Mouse (Mus musculus): ENCODE measurements around the gene Gm3558.
"Not testable (repeated sequence)": the region's sequence is repeated elsewhere in the genome, so short reads cannot be mapped to it uniquely, and the experiment has no call there.

- not testable (repeated sequence) for TF ChIP-seq TAL1 (conservative IDR thresholded peaks at IDR 0.05; ENCODE audit: low read depth, low read length); CTCF (IDR thresholded peaks at IDR 0.05; ENCODE audit: low read depth, low read length); GATA1 (IDR thresholded peaks at IDR 0.05; ENCODE audit: borderline replicate concordance, low read length); POLR2AphosphoS5 (IDR thresholded peaks at IDR 0.05; ENCODE audit: insufficient replicate concordance, low read depth, low read length)
Measured at GRCm38 (mm10) chr14:7567890-7568289, 476 bp downstream of the Gm3558 start.

Data from G1E (cell line).